Mouse (Mus musculus) stomach, embryonic 14.5 days (tissue): ENCODE measurements at regions not wholly inside any gene's neighbourhood (a gene's known extent, or its start where the extent isn't known, plus 50 kb on each side); places are given as distances from the start of the nearest gene placed in this dataset.

Experiments
- ATAC-seq: fragments of 200-750 bp; cut with Nextera tagmentation; 2 replicates; pipeline ENCODE4 v1.8.0; 2017; ENCODE audit warnings: low read depth, moderate TSS enrichment; ENCODE audit not compliant: insufficient number of reproducible peaks, insufficient read depth, low FRiP score
- H3K27ac ChIP-seq: fragments of 300-500 bp; sonication (generic); 2 replicates; pipeline ENCODE4 v1.5.1; 2014; ENCODE audit warnings: mild to moderate bottlenecking, low read length, moderate library complexity, mixed read lengths
- H3K27me3 ChIP-seq: fragments of 300-500 bp; sonication (generic); 2 replicates; pipeline ENCODE4 v1.6.1; 2014; ENCODE audit warnings: low read length, control low read depth, mixed read lengths; ENCODE audit not compliant: control insufficient read depth, insufficient read depth
- H3K36me3 ChIP-seq: fragments of 300-500 bp; sonication (generic); 2 replicates; pipeline ENCODE4 v1.6.1; 2014; ENCODE audit warnings: mild to moderate bottlenecking, control low read depth, low read length, moderate library complexity, mixed read lengths; ENCODE audit not compliant: control insufficient read depth, insufficient read depth
- H3K4me1 ChIP-seq: fragments of 300-500 bp; sonication (generic); 2 replicates; pipeline ENCODE4 v1.6.1; 2014; ENCODE audit warnings: low read length, control low read depth, mixed read lengths; ENCODE audit not compliant: control insufficient read depth, insufficient read depth
- H3K4me2 ChIP-seq: fragments of 300-500 bp; sonication (generic); replicated peaks from 2 replicates; pipeline ENCODE4 v1.6.1; 2014; ENCODE audit warnings: low read depth, low read length, control low read depth
- H3K4me3 ChIP-seq: fragments of 300-500 bp; sonication (generic); 2 replicates; pipeline ENCODE4 v1.5.1; 2014; ENCODE audit warnings: low read depth, low read length, control low read depth
- H3K9ac ChIP-seq: fragments of 300-500 bp; sonication (generic); replicated peaks from 2 replicates; pipeline ENCODE4 v1.6.1; 2014; ENCODE audit warnings: low read depth, mild to moderate bottlenecking, control low read depth, low read length, moderate library complexity, mixed read lengths
- H3K9me3 ChIP-seq: fragments of 300-500 bp; sonication (generic); 2 replicates; pipeline ENCODE4 v1.6.1; 2016; ENCODE audit warnings: low read depth, low read length, control low read depth; ENCODE audit not compliant: control insufficient read depth
- WGBS: fragments of 180-500 bp; shearing (Covaris S2); extraction: QIAGEN DNeasy Blood & Tissue Kit; methylation state at CpG from one replicate; pipeline ENCODE4 v1.1.7; 2014; 5-methylcytosine and 5-hydroxymethylcytosine counted together

- no peaks in the 10 kb centered on the region for H3K27me3 ChIP-seq
- ATAC-seq = no peak
- no peak overlapping the region for H3K27ac ChIP-seq
- no peak overlapping the region for H3K4me3 ChIP-seq
- no peak overlapping the region for H3K9ac ChIP-seq
- WGBS = 85% methylated on average over 2 of the region's 2 CpGs
- no peak overlapping the region for H3K4me2 ChIP-seq
- no peaks in the 10 kb centered on the region for H3K9me3 ChIP-seq
- H3K36me3 ChIP-seq = no peaks in the 10 kb centered on the region
- H3K4me1 ChIP-seq = no peaks in the 10 kb centered on the region
These were observed 2108.3 kb downstream of the 4930444P10Rik start for GRCm38 (mm10) chr1:13984833-13985232.

- Histone ChIP-seq H3K9me3 (no peaks in the 10 kb centered on the region), H3K27ac (no peak overlapping the region), H3K4me3 (no peak overlapping the region), H3K36me3 (no peaks in the 10 kb centered on the region), H3K9ac (no peak overlapping the region), H3K4me1 (no peaks in the 10 kb centered on the region), H3K27me3 (no peaks in the 10 kb centered on the region), H3K4me2 (no peak overlapping the region)
- 88% methylated on average over 6 of the region's 6 CpGs for WGBS
- no peak for ATAC-seq
These were observed 2112.9 kb downstream of the 4930444P10Rik start for GRCm38 (mm10) chr1:13980273-13980672.

GRCm38 (mm10) chr1:13978640-13979039, 2114.5 kb downstream of the 4930444P10Rik start:
- WGBS = 84% methylated on average over 3 of the region's 3 CpGs
- Histone ChIP-seq H3K4me1 (no peaks in the 10 kb centered on the region), H3K36me3 (no peaks in the 10 kb centered on the region), H3K4me2 (no peak overlapping the region), H3K9ac (no peak overlapping the region), H3K27ac (no peak overlapping the region), H3K9me3 (no peaks in the 10 kb centered on the region), H3K4me3 (no peak overlapping the region), H3K27me3 (no peaks in the 10 kb centered on the region)
- ATAC-seq = no peak

GRCm38 (mm10) chr1:13977207-13977606, 2115.9 kb downstream of the 4930444P10Rik start:
- Histone ChIP-seq H3K4me3 (no peak overlapping the region), H3K27me3 (no peaks in the 10 kb centered on the region), H3K4me1 (no peaks in the 10 kb centered on the region), H3K27ac (no peak overlapping the region), H3K9ac (no peak overlapping the region), H3K9me3 (no peaks in the 10 kb centered on the region), H3K4me2 (no peak overlapping the region), H3K36me3 (no peaks in the 10 kb centered on the region)
- 86% methylated on average over 1 of the region's 1 CpGs for WGBS
- no peak for ATAC-seq

- Histone ChIP-seq H3K4me3 (no peak overlapping the region), H3K27me3 (no peaks in the 10 kb centered on the region), H3K27ac (no peak overlapping the region), H3K36me3 (no peaks in the 10 kb centered on the region), H3K9me3 (no peaks in the 10 kb centered on the region), H3K9ac (no peak overlapping the region), H3K4me1 (no peaks in the 10 kb centered on the region), H3K4me2 (no peak overlapping the region)
- no peak for ATAC-seq
- WGBS = 86% methylated on average over 3 of the region's 3 CpGs
These were observed 2143.9 kb downstream of the 4930444P10Rik start for GRCm38 (mm10) chr1:13949241-13949640.

GRCm38 (mm10) chr1:13941351-13941750, 2151.8 kb downstream of the 4930444P10Rik start:
- Histone ChIP-seq H3K9me3 (0 out of 2 replicates have a peak, but pooled peaks cover 3% of the 10 kb centered on the region), H3K36me3 (no peaks in the 10 kb centered on the region), H3K4me1 (no peaks in the 10 kb centered on the region), H3K27me3 (no peaks in the 10 kb centered on the region), H3K27ac (no peak overlapping the region), H3K4me2 (no peak overlapping the region), H3K4me3 (no peak overlapping the region), H3K9ac (no peak overlapping the region)
- WGBS = 91% methylated on average over 3 of the region's 3 CpGs
- no peak for ATAC-seq

- H3K9me3 ChIP-seq = 0 out of 2 replicates have a peak, but pooled peaks cover 3% of the 10 kb centered on the region
- H3K4me1 ChIP-seq = no peaks in the 10 kb centered on the region
- H3K36me3 ChIP-seq = no peaks in the 10 kb centered on the region
- no peak overlapping the region for H3K9ac ChIP-seq
- H3K4me3 ChIP-seq = no peak overlapping the region
- no peak overlapping the region for H3K27ac ChIP-seq
- no peaks in the 10 kb centered on the region for H3K27me3 ChIP-seq
- no peak for ATAC-seq
- no peak overlapping the region for H3K4me2 ChIP-seq
These were observed 2154.8 kb downstream of the 4930444P10Rik start for GRCm38 (mm10) chr1:13938344-13938743.

GRCm38 (mm10) chr1:13935938-13936491, 2157.1 kb downstream of the 4930444P10Rik start:
- 43% methylated on average over 4 of the region's 4 CpGs for WGBS
- no peak overlapping the region for H3K9ac ChIP-seq
- H3K36me3 ChIP-seq = no peaks in the 10 kb centered on the region
- H3K27ac ChIP-seq = no peak overlapping the region
- no peaks in the 10 kb centered on the region for H3K4me1 ChIP-seq
- H3K9me3 ChIP-seq = 0 out of 2 replicates have a peak, but pooled peaks cover 3% of the 10 kb centered on the region
- no peak for ATAC-seq
- no peaks in the 10 kb centered on the region for H3K27me3 ChIP-seq
- no peak overlapping the region for H3K4me3 ChIP-seq
- no peak overlapping the region for H3K4me2 ChIP-seq

GRCm38 (mm10) chr1:13928679-13929078, 2164.4 kb downstream of the 4930444P10Rik start:
- Histone ChIP-seq H3K4me3 (no peak overlapping the region), H3K9ac (no peak overlapping the region), H3K27ac (no peak overlapping the region), H3K36me3 (no peaks in the 10 kb centered on the region), H3K4me1 (no peaks in the 10 kb centered on the region), H3K27me3 (no peaks in the 10 kb centered on the region), H3K4me2 (no peak overlapping the region), H3K9me3 (no peaks in the 10 kb centered on the region)
- ATAC-seq = no peak
- 83% methylated on average over 2 of the region's 2 CpGs for WGBS
